Comparison of ENCODE assay signal across 20 mouse cellular contexts in the genomic region with DNA sequence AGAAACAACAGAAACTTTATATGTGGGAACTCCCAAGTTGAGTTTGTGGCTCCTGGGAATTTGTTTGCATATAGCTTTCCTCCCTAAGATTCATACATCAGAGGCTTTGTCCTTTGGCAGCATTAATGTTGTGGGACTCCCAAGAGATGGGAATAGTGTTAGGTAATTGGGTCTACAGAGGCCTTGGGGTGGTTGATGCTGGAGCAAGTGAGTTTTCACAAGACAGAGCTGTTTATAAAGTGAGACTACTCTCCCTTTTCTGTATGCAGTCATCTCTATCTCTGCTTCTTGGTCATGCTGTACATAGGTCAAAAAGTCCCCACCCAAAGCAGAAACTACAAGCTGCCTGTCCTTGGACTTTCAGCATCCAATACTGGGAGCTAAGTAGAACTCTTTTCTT. TPM values are rescaled to one million over a fixed set of nuclear protein-coding genes. Genes with fewer than 3 reads are reported as not detected.
DNase-seq lines count a peak whose midpoint lies in the region; ATAC-seq lines count a peak whose summit lies in the region.
"Had no signal": no experiment of that assay in that cellular context is flagged by ENCODE, and none has a peak within 500 bp of the region (broad histone marks: within the 10 kb centered on the region; RNA-seq: fewer than 3 reads in every experiment).

No protein-coding gene starts in this region.

- no peaks in the 10 kb centered on the region for H3K27me3 ChIP-seq in embryonic facial prominence, embryonic 14.5 days (replicated peaks; ENCODE audit: control insufficient read depth, insufficient read depth, low read length)
- H3K27me3 ChIP-seq in embryonic facial prominence, embryonic 10.5 days (replicated peaks; ENCODE audit: low read depth, poor library complexity, severe bottlenecking) = no peaks in the 10 kb centered on the region
- H3K27me3 ChIP-seq: CH12.LX, Patski had no signal

- H3K4me3 ChIP-seq in embryonic facial prominence, embryonic 14.5 days (ENCODE audit: low read depth, low read length) = no peak overlapping the region
- H3K4me3 ChIP-seq in embryonic facial prominence, embryonic 10.5 days = no peak overlapping the region

- H3K4me1 ChIP-seq in embryonic facial prominence, embryonic 14.5 days (ENCODE audit: control insufficient read depth, insufficient read depth, low read length) = no peaks in the 10 kb centered on the region
- H3K4me1 ChIP-seq in embryonic facial prominence, embryonic 10.5 days = no peaks in the 10 kb centered on the region

- H3K36me3 ChIP-seq in embryonic facial prominence, embryonic 14.5 days (ENCODE audit: control insufficient read depth, insufficient read depth, low read length) = no peaks in the 10 kb centered on the region
- no peaks in the 10 kb centered on the region for H3K36me3 ChIP-seq in embryonic facial prominence, embryonic 10.5 days (replicated peaks)
- H3K36me3 ChIP-seq: G1E had no signal

- no peaks in the 10 kb centered on the region for H3K9me3 ChIP-seq in embryonic facial prominence, embryonic 14.5 days (ENCODE audit: control insufficient read depth, low read length)
- no peaks in the 10 kb centered on the region for H3K9me3 ChIP-seq in embryonic facial prominence, embryonic 10.5 days

- peak; percentile 13 for DNase-seq in embryonic facial prominence, embryonic 14.5 days (ENCODE audit: low spot score)
- no peak for DNase-seq in embryonic facial prominence, embryonic 10.5 days (ENCODE audit: low spot score)
- DNase-seq in heart, adult 11 months = peak; percentile 56
- no peak for DNase-seq in heart, adult 9 months (ENCODE audit: low spot score in 2 of 2)
- DNase-seq: adrenal gland, adult 2 months; adrenal gland, adult 8-10 months; adrenal gland, postnatal 10 days; adrenal gland, postnatal 14 days; adrenal gland, postnatal 25 days; adrenal gland, postnatal 36 days; B cell, adult 2 months; cerebellum, adult 11 months; cerebellum, adult 11-12 months; cerebellum, adult 18-20 months had no signal

- H3K27ac ChIP-seq in embryonic facial prominence, embryonic 14.5 days (replicated peaks; ENCODE audit: low read depth, low read length) = no peak overlapping the region
- H3K27ac ChIP-seq in embryonic facial prominence, embryonic 10.5 days (replicated peaks) = no peak overlapping the region

- H3K4me2 ChIP-seq in embryonic facial prominence, embryonic 14.5 days (ENCODE audit: low read depth, low read length) = no peak overlapping the region

- no peak overlapping the region for H3K9ac ChIP-seq in embryonic facial prominence, embryonic 14.5 days (ENCODE audit: low read depth, low read length)

- peak; percentile 67; the same call in 1 of the 2 replicates for ATAC-seq in embryonic facial prominence, embryonic 14.5 days (ENCODE audit: low read depth)
- ATAC-seq: activated CD4-positive, CD25-positive, alpha-beta regulatory T cell, adult 4 months; CD4-positive, CD25-positive, alpha-beta regulatory T cell, adult 4 months; Patski had no signal

RNA-seq across cellular contexts. Expression of gene Igbp1b, which starts 59.4 kb away (rescaled TPM):
- not detected in 2 replicates for polyA plus RNA-seq in embryonic facial prominence, embryonic 14.5 days (2014; fragmentation: Nextera tagmentation; extraction: Ambion mirVana)
- not detected in 2 replicates for polyA plus RNA-seq in embryonic facial prominence, embryonic 10.5 days (2016; fragmentation: Nextera tagmentation; extraction: Ambion mirVana)
- polyA plus RNA-seq: activated CD4-positive, CD25-positive, alpha-beta regulatory T cell, adult 4 months; adrenal gland, adult 2 months; C2C12; CD4-positive, CD25-positive, alpha-beta regulatory T cell, adult 4 months; G1E; Patski had no signal

Comparison
In these comparisons a context has a peak if more than half of its experiments do, and no peak if none do; other contexts are left out.
1. DNase-seq: peak in embryonic facial prominence, embryonic 14.5 days (single experiment) and heart, adult 11 months (single experiment); none in embryonic facial prominence, embryonic 10.5 days (single experiment) and heart, adult 9 months (0 of 2).